Mouse (Mus musculus) erythroblast, embryonic 14.5 days (primary cell): ENCODE data around the gene Gm37240.

ENCODE experiments used
- GATA1 ChIP-seq: IDR thresholded peaks from 2 replicates; pipeline ENCODE4 v1.6.1; 2012; ENCODE audit warnings: low read length, inconsistent platforms, mixed read lengths
- TAL1 ChIP-seq: IDR thresholded peaks from 3 replicates; pipeline ENCODE4 v1.6.1; 2012; ENCODE audit warnings: low read length, inconsistent platforms, mixed read lengths

GRCm38 (mm10) chr3:85573216-85573863 is 314.0 kb downstream of the Gm37240 start:
- TF ChIP-seq TAL1 = no peak
- TF ChIP-seq GATA1 = no peak
